Mouse (Mus musculus): Measurements from ENCODE around the gene Zbtb18. TPM values are rescaled to one million over a fixed set of nuclear protein-coding genes. Genes with fewer than 3 reads are reported as not detected.

Gene Zbtb18
- 5.4 and 5.6 TPM in 2 replicates for polyA plus RNA-seq (2015; fragmentation: Nextera tagmentation; extraction: Ambion mirVana)

DNA sequence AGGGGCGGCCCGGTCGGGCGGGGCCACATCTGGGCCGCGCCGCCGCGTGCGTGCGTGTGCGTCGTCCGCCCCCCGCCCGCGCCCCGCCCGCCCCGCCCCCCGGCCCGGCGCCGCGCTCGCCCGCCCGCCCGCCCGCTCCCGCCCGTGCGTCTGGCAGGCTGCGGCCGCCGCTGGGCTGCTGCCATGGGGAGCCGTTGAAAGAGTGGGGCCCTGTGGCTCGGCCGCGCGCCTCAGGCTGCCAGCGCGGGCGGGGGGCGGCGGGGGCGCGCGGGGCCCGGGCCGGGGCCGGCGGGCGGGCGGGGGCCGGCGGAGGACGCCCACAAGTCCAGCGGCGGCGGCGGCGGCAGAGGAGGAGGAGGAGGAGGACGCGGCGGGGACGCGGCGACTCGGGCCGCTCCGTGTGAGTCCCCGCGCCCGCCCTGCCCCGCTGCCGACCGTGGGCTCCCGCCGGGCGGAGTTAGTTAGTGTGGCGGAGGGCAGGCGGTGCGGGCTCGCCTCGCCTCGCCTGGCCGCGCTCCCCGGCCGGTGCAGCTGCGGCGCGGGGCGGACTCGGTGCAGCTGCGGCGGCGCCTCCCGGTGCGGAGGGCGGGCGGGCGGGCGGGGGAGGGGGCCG lies at the start of gene Zbtb18:
Gene Zbtb18 (plus strand): TSS at position 156 of the 613 bp plus-strand sequence.

Other genes starting within 250 kb of the Zbtb18 start
- gene Akt3, start 184.1 kb upstream of the Zbtb18 start, polyA plus RNA-seq (2015; fragmentation: Nextera tagmentation; extraction: Ambion mirVana), result 2.8 and 3.1 TPM in 2 replicates

Measured in skeletal muscle tissue, postnatal 0 days (tissue).